In genomic region chr6:115210820-115211219, GRCm38 (mm10) we compare ENCODE assay signal across 28 mouse cellular contexts. TPM values are rescaled to one million over a fixed set of nuclear protein-coding genes. Genes with fewer than 3 reads are reported as not detected.
"Had no signal": no experiment of that assay in that cellular context is flagged by ENCODE, and none has a peak within 500 bp of the region (broad histone marks: within the 10 kb centered on the region; RNA-seq: fewer than 3 reads in every experiment).

No protein-coding gene starts in this region.

- H3K9me3 ChIP-seq: limb, embryonic 13.5 days; liver, embryonic 13.5 days; neural tube, embryonic 12.5 days; neural tube, embryonic 15.5 days had no signal

- H3K4me2 ChIP-seq: limb, embryonic 13.5 days; liver, embryonic 13.5 days; neural tube, embryonic 12.5 days; neural tube, embryonic 15.5 days had no signal

- DNase-seq: kidney, adult 18-20 months; kidney, adult 9 months; kidney, postnatal 10 days; kidney, postnatal 36 days; left cerebral cortex, postnatal 4 days; liver, embryonic 13.5 days; lung, postnatal 36 days; midbrain, embryonic 14.5 days; right cerebral cortex, postnatal 14 days; right cerebral cortex, postnatal 4 days; thymus, adult 2 months; thymus, postnatal 14 days; thymus, postnatal 4 days had no signal

- H3K36me3 ChIP-seq: limb, embryonic 13.5 days; liver, embryonic 13.5 days; midbrain, embryonic 10.5 days; neural tube, embryonic 12.5 days; neural tube, embryonic 15.5 days had no signal

- H3K27ac ChIP-seq: hindbrain, postnatal 0 days; limb, embryonic 13.5 days; liver, embryonic 13.5 days; midbrain, embryonic 10.5 days; neural tube, embryonic 12.5 days; neural tube, embryonic 15.5 days; stomach, postnatal 0 days had no signal

- H3K4me1 ChIP-seq: neural tube, embryonic 15.5 days had no signal

- ATAC-seq: hindbrain, postnatal 0 days; inflammation-experienced regulatory T-cells, adult 6 months; intestine, embryonic 16.5 days had no signal

- H3K27me3 ChIP-seq: limb, embryonic 13.5 days; neural tube, embryonic 12.5 days; neural tube, embryonic 15.5 days had no signal

- H3K4me3 ChIP-seq: limb, embryonic 13.5 days; liver, embryonic 13.5 days; megakaryocyte, embryonic 14.5 days; midbrain, embryonic 10.5 days; neural tube, embryonic 12.5 days; neural tube, embryonic 15.5 days had no signal

- H3K9ac ChIP-seq: limb, embryonic 13.5 days; liver, embryonic 13.5 days; neural tube, embryonic 12.5 days; neural tube, embryonic 15.5 days had no signal

RNA-seq across cellular contexts. Expression of gene Gm17482, which starts 16.3 kb away (rescaled TPM):
- total RNA-seq: hindbrain, postnatal 0 days; layer of hippocampus, postnatal 25 days; left cerebral cortex, adult 8-10 months; left cerebral cortex, postnatal 14 days; left cerebral cortex, postnatal 4 days; liver, adult 2 months had no signal
- polyA plus RNA-seq: hindbrain, postnatal 0 days; inflammation-experienced regulatory T-cells, adult 6 months; intestine, embryonic 16.5 days; limb, embryonic 13.5 days; liver, adult 2 months; liver, embryonic 13.5 days; liver, embryonic 16.5 days; midbrain, embryonic 10.5 days; midbrain, embryonic 14.5 days; neural tube, embryonic 12.5 days; neural tube, embryonic 15.5 days; stomach, embryonic 14.5 days; stomach, postnatal 0 days; thymus, adult 2 months had no signal

RNA-seq across cellular contexts. Expression of gene Timp4, which starts 41.2 kb away (rescaled TPM):
- total RNA-seq: liver, adult 2 months had no signal
- polyA plus RNA-seq: liver, adult 2 months; liver, embryonic 16.5 days had no signal
